Mouse (Mus musculus): ENCODE measurements around the gene Acsbg1.

GRCm38 (mm10) chr9:54558731-54559130, 102.9 kb downstream of the Acsbg1 start:
- TF ChIP-seq CTCF (IDR thresholded peaks at IDR 0.05; ENCODE audit: control insufficient read depth, insufficient read depth, insufficient read length) (no peak), USF1 (IDR thresholded peaks at IDR 0.05; ENCODE audit: low read depth) (no peak), MAX (IDR thresholded peaks at IDR 0.05) (no peak), CEBPB (IDR thresholded peaks at IDR 0.05; ENCODE audit: low read depth) (no peak), FOSL1 (IDR thresholded peaks at IDR 0.05; ENCODE audit: insufficient read depth, low read length, poor library complexity, severe bottlenecking) (no peak), MYOD1 (IDR thresholded peaks at IDR 0.05; ENCODE audit: control insufficient read depth, insufficient read length, low read depth) (no peak), MYOG (IDR thresholded peaks at IDR 0.05; ENCODE audit: control insufficient read depth, extremely low read depth, insufficient read length) (no peak)
